In genomic region chr4:134743881-134744633, GRCm38 (mm10) we compare ENCODE assay signal across 17 mouse cellular contexts. TPM values are rescaled to one million over a fixed set of nuclear protein-coding genes. Genes with fewer than 3 reads are reported as not detected.
DNase-seq lines count a peak whose midpoint lies in the region; ATAC-seq lines count a peak whose summit lies in the region.
"Had no signal": no experiment of that assay in that cellular context is flagged by ENCODE, and none has a peak within 500 bp of the region (broad histone marks: within the 10 kb centered on the region; RNA-seq: fewer than 3 reads in every experiment).

No protein-coding gene starts in this region.

- H3K9me3 ChIP-seq in kidney, embryonic 15.5 days (replicated peaks), result no peaks in the 10 kb centered on the region
- no peaks in the 10 kb centered on the region for H3K9me3 ChIP-seq in midbrain, embryonic 11.5 days (ENCODE audit: control insufficient read depth, low read length)
- no peaks in the 10 kb centered on the region for H3K9me3 ChIP-seq in midbrain, embryonic 13.5 days
- no peaks in the 10 kb centered on the region for H3K9me3 ChIP-seq in embryonic facial prominence, embryonic 11.5 days (replicated peaks; ENCODE audit: control insufficient read depth, low read length)
- H3K9me3 ChIP-seq: liver, embryonic 12.5 days; lung, embryonic 15.5 days; midbrain, embryonic 12.5 days had no signal

- no peak for DNase-seq in kidney, postnatal 25 days
- DNase-seq in midbrain, embryonic 11.5 days (ENCODE audit: low spot score, missing footprints), result no peak
- peak; percentile 49 for DNase-seq in embryonic facial prominence, embryonic 11.5 days (ENCODE audit: low spot score)
- no peak for DNase-seq in frontal cortex, postnatal 36 days (ENCODE audit: low spot score in 2 of 2)
- DNase-seq: cerebellum, postnatal 36 days; gastrocnemius, postnatal 25 days; heart, postnatal 4 days; kidney, adult 8-10 months; right cerebral cortex, postnatal 25 days had no signal

- WGBS in kidney, embryonic 15.5 days, result 43% methylated on average over 16 of the region's 16 CpGs
- 50% methylated on average over 16 of the region's 16 CpGs for WGBS in midbrain, embryonic 11.5 days
- 43% methylated on average over 16 of the region's 16 CpGs for WGBS in midbrain, embryonic 13.5 days
- WGBS in embryonic facial prominence, embryonic 11.5 days, result 29% methylated on average over 16 of the region's 16 CpGs

- peaks cover 15% of the 10 kb centered on the region for H3K4me1 ChIP-seq in kidney, embryonic 15.5 days
- peaks cover 6% of the 10 kb centered on the region; the same call in 1 of the 2 replicates for H3K4me1 ChIP-seq in midbrain, embryonic 11.5 days (ENCODE audit: control insufficient read depth, insufficient read depth, low read length)
- peaks cover 9% of the 10 kb centered on the region for H3K4me1 ChIP-seq in midbrain, embryonic 13.5 days (replicated peaks)
- peaks cover 2% of the 10 kb centered on the region for H3K4me1 ChIP-seq in embryonic facial prominence, embryonic 11.5 days (ENCODE audit: control insufficient read depth, insufficient read depth, low read length)
- H3K4me1 ChIP-seq: lung, embryonic 15.5 days had no signal

- H3K4me3 ChIP-seq in kidney, embryonic 15.5 days (replicated peaks), result no peak overlapping the region
- no peak overlapping the region for H3K4me3 ChIP-seq in midbrain, embryonic 11.5 days (ENCODE audit: low read depth, low read length)
- H3K4me3 ChIP-seq in midbrain, embryonic 13.5 days (replicated peaks), result no peak overlapping the region
- no peak overlapping the region for H3K4me3 ChIP-seq in embryonic facial prominence, embryonic 11.5 days (ENCODE audit: low read depth, low read length)
- H3K4me3 ChIP-seq: liver, embryonic 12.5 days; lung, embryonic 15.5 days; midbrain, embryonic 12.5 days had no signal

- no peak for ATAC-seq in kidney, embryonic 15.5 days (replicated peaks; ENCODE audit: low FRiP score)
- no peak for ATAC-seq in midbrain, embryonic 11.5 days (ENCODE audit: low FRiP score)
- ATAC-seq in midbrain, embryonic 13.5 days, result no peak
- ATAC-seq in embryonic facial prominence, embryonic 11.5 days (replicated peaks; ENCODE audit: insufficient number of reproducible peaks, low FRiP score, low TSS enrichment, low read depth), result no peak
- no peak for ATAC-seq in erythroblast, adult 5-6 weeks (replicated peaks; ENCODE audit: low FRiP score, poor library complexity, severe bottlenecking)
- ATAC-seq: liver, embryonic 12.5 days had no signal

- peak overlapping the region; percentile 34 for H3K27ac ChIP-seq in kidney, embryonic 15.5 days
- H3K27ac ChIP-seq in midbrain, embryonic 11.5 days (ENCODE audit: low read depth, low read length), result no peak overlapping the region
- no peak overlapping the region for H3K27ac ChIP-seq in midbrain, embryonic 13.5 days
- no peak overlapping the region; the same call in 1 of the 2 replicates for H3K27ac ChIP-seq in embryonic facial prominence, embryonic 11.5 days (replicated peaks; ENCODE audit: low read depth, low read length)
- H3K27ac ChIP-seq: liver, embryonic 12.5 days; lung, embryonic 15.5 days; midbrain, embryonic 12.5 days had no signal

- H3K4me2 ChIP-seq in kidney, embryonic 15.5 days, result no peak overlapping the region
- no peak overlapping the region for H3K4me2 ChIP-seq in midbrain, embryonic 11.5 days
- H3K4me2 ChIP-seq in midbrain, embryonic 13.5 days (replicated peaks), result no peak overlapping the region
- H3K4me2 ChIP-seq in embryonic facial prominence, embryonic 11.5 days (ENCODE audit: low read depth, low read length), result no peak overlapping the region
- H3K4me2 ChIP-seq: heart, embryonic 11.5 days; liver, embryonic 12.5 days; lung, embryonic 15.5 days; midbrain, embryonic 12.5 days had no signal

- no peak overlapping the region for H3K9ac ChIP-seq in kidney, embryonic 15.5 days
- H3K9ac ChIP-seq in midbrain, embryonic 11.5 days (ENCODE audit: low read length), result 0 out of 2 replicates have a peak overlapping the region, but pooled peaks have one; percentile 9
- H3K9ac ChIP-seq in midbrain, embryonic 13.5 days (replicated peaks), result no peak overlapping the region; the same call in 1 of the 2 replicates
- H3K9ac ChIP-seq in embryonic facial prominence, embryonic 11.5 days (replicated peaks; ENCODE audit: low read length), result no peak overlapping the region
- H3K9ac ChIP-seq: liver, embryonic 12.5 days; lung, embryonic 15.5 days; midbrain, embryonic 12.5 days had no signal

- no peaks in the 10 kb centered on the region for H3K27me3 ChIP-seq in kidney, embryonic 15.5 days
- no peaks in the 10 kb centered on the region for H3K27me3 ChIP-seq in midbrain, embryonic 11.5 days (ENCODE audit: control insufficient read depth, insufficient read depth, low read length)
- H3K27me3 ChIP-seq in midbrain, embryonic 13.5 days, result no peaks in the 10 kb centered on the region
- no peaks in the 10 kb centered on the region for H3K27me3 ChIP-seq in embryonic facial prominence, embryonic 11.5 days (ENCODE audit: control insufficient read depth, insufficient read depth, low read length)
- H3K27me3 ChIP-seq: CH12.LX; liver, embryonic 12.5 days; lung, embryonic 15.5 days had no signal

- H3K36me3 ChIP-seq in kidney, embryonic 15.5 days, result peaks cover 35% of the 10 kb centered on the region
- no peaks in the 10 kb centered on the region for H3K36me3 ChIP-seq in midbrain, embryonic 11.5 days (ENCODE audit: control insufficient read depth, insufficient read depth, low read length)
- H3K36me3 ChIP-seq in midbrain, embryonic 13.5 days, result no peaks in the 10 kb centered on the region
- no peaks in the 10 kb centered on the region for H3K36me3 ChIP-seq in embryonic facial prominence, embryonic 11.5 days (replicated peaks; ENCODE audit: control insufficient read depth, insufficient read depth, low read depth, low read length)

RNA-seq across cellular contexts. Expression of gene Ldlrap1, which starts 23.8 kb away (rescaled TPM):
- 19.3 and 23.6 TPM in 2 replicates for polyA plus RNA-seq in kidney, embryonic 15.5 days (2015; fragmentation: Nextera tagmentation; extraction: Ambion mirVana)
- polyA plus RNA-seq in midbrain, embryonic 11.5 days (2014; fragmentation: Nextera tagmentation; extraction: Ambion mirVana), result 4.8 and 5.7 TPM in 2 replicates
- 2.4 and 3.4 TPM in 2 replicates for polyA plus RNA-seq in midbrain, embryonic 13.5 days (2015; fragmentation: Nextera tagmentation; extraction: Ambion mirVana)
- polyA plus RNA-seq in embryonic facial prominence, embryonic 11.5 days (2014; fragmentation: Nextera tagmentation; extraction: Ambion mirVana), result 9.6 and 11.4 TPM in 2 replicates
- total RNA-seq in erythroblast, adult 5-6 weeks (2015; ENCODE audit: low replicate concordance), result 5.6 and 10.9 TPM in 2 replicates
- total RNA-seq in erythroblast, adult 5-6 weeks (2017; ENCODE audit: low replicate concordance), result 4.7 and 6.6 TPM in 2 replicates

RNA-seq across cellular contexts. Expression of gene Man1c1, which starts 40.0 kb away (rescaled TPM):
- polyA plus RNA-seq in kidney, embryonic 15.5 days (2015; fragmentation: Nextera tagmentation; extraction: Ambion mirVana), result 4.3 and 5.1 TPM in 2 replicates
- 3.1 and 3.2 TPM in 2 replicates for polyA plus RNA-seq in midbrain, embryonic 11.5 days (2014; fragmentation: Nextera tagmentation; extraction: Ambion mirVana)
- 1.9 and 2.4 TPM in 2 replicates for polyA plus RNA-seq in midbrain, embryonic 13.5 days (2015; fragmentation: Nextera tagmentation; extraction: Ambion mirVana)
- polyA plus RNA-seq in embryonic facial prominence, embryonic 11.5 days (2014; fragmentation: Nextera tagmentation; extraction: Ambion mirVana), result 1.9 and 3.3 TPM in 2 replicates
- 4.2 and 6.1 TPM in 2 replicates for total RNA-seq in erythroblast, adult 5-6 weeks (2015; ENCODE audit: low replicate concordance)
- total RNA-seq in erythroblast, adult 5-6 weeks (2017; ENCODE audit: low replicate concordance), result 1.4 and 2.8 TPM in 2 replicates
